Mouse (Mus musculus): ENCODE data around the gene Sfmbt1. TPM values are rescaled to one million over a fixed set of nuclear protein-coding genes. Genes with fewer than 3 reads are reported as not detected.
A peak's percentile ranks its signal among the peaks of the same experiment; 100 is the strongest.

Gene Sfmbt1
- polyA plus RNA-seq, 1 experiment from 2014 or later = 7.8 TPM

GRCm38 (mm10) chr14:30762131-30762903 lies 47.7 kb downstream of the Sfmbt1 start:
- WGBS = 78% methylated on average over 7 of the region's 7 CpGs
- H3K9ac ChIP-seq = no peak overlapping the region
- no peaks in the 10 kb centered on the region for H3K9me3 ChIP-seq
- no peaks in the 10 kb centered on the region for H3K36me3 ChIP-seq
- no peak overlapping the region for H3K4me3 ChIP-seq
- H3K27me3 ChIP-seq (replicated peaks) = no peaks in the 10 kb centered on the region
- ATAC-seq (ENCODE audit: extremely low read depth, insufficient number of reproducible peaks, low FRiP score, low TSS enrichment) = no peak
- no peak overlapping the region for H3K27ac ChIP-seq (replicated peaks)
- no peaks in the 10 kb centered on the region for H3K4me1 ChIP-seq
- H3K4me2 ChIP-seq = no peak overlapping the region

- no peak overlapping the region for H3K4me3 ChIP-seq
- no peak overlapping the region for H3K4me2 ChIP-seq
- H3K9me3 ChIP-seq = no peaks in the 10 kb centered on the region
- no peak overlapping the region for H3K27ac ChIP-seq (replicated peaks)
- H3K36me3 ChIP-seq = peaks cover 5% of the 10 kb centered on the region
- 83% methylated on average over 5 of the region's 5 CpGs for WGBS
- no peak for ATAC-seq (ENCODE audit: extremely low read depth, insufficient number of reproducible peaks, low FRiP score, low TSS enrichment)
- H3K27me3 ChIP-seq (replicated peaks) = no peaks in the 10 kb centered on the region
- no peaks in the 10 kb centered on the region for H3K4me1 ChIP-seq
- H3K9ac ChIP-seq = no peak overlapping the region
These were observed 48.4 kb downstream of the Sfmbt1 start for GRCm38 (mm10) chr14:30762904-30763568.

GRCm38 (mm10) chr14:30784614-30785013 lies 70.0 kb downstream of the Sfmbt1 start:
- no peak overlapping the region for H3K27ac ChIP-seq (replicated peaks)
- no peaks in the 10 kb centered on the region for H3K9me3 ChIP-seq
- no peak overlapping the region for H3K9ac ChIP-seq
- H3K27me3 ChIP-seq (replicated peaks) = no peaks in the 10 kb centered on the region
- no peaks in the 10 kb centered on the region for H3K4me1 ChIP-seq
- 88% methylated on average over 6 of the region's 6 CpGs for WGBS
- H3K36me3 ChIP-seq = peaks cover 36% of the 10 kb centered on the region
- ATAC-seq (ENCODE audit: extremely low read depth, insufficient number of reproducible peaks, low FRiP score, low TSS enrichment) = no peak
- H3K4me3 ChIP-seq = no peak overlapping the region
- no peak overlapping the region for H3K4me2 ChIP-seq

DNA sequence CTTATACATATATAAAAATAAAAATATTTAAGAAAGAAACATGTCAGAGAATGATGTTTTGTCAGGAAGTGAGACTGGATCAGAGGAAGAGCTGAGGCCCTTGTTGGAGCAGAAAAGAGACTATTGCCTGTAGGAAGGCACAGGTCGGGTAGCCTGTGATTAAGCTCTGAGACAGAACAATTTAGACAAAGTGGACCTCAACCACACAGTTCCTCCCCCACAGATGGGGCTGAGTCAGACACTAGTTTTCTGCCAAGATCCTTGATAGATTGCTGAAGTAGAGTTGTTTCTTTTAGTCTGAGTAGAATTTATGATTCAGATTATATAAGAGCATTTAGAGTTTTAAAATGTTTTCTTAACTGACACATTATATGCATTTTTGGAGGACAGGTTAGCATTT lies 74.8 kb downstream of the Sfmbt1 start:
- Histone ChIP-seq H3K4me2 (no peak overlapping the region), H3K27me3 (replicated peaks) (no peaks in the 10 kb centered on the region), H3K27ac (replicated peaks) (no peak overlapping the region), H3K36me3 (peaks cover 45% of the 10 kb centered on the region), H3K9ac (no peak overlapping the region), H3K4me1 (no peaks in the 10 kb centered on the region), H3K9me3 (no peaks in the 10 kb centered on the region), H3K4me3 (no peak overlapping the region)
- no peak for ATAC-seq (ENCODE audit: extremely low read depth, insufficient number of reproducible peaks, low FRiP score, low TSS enrichment)
- 44% methylated on average over 1 of the region's 1 CpGs for WGBS

DNA sequence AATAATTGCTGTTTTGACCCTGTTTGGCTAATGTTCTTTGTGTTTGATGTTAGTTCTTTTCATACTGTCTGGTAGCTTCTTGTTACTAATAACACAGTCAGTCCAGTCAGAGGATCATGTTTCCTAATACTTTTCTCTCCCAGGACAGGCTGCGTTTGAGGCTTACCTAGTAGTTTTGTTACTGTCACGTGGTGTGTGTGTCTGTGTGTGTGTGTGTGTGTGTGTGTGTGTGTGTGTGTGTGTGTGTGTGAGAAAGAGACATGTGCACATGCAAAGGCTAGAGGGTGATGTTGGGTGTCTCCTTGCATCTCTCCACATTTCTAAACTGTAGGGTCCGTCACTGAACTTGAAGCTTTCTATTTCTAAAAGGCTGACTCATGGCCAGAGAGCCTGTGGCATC lies 78.2 kb downstream of the Sfmbt1 start:
- Histone ChIP-seq H3K4me2 (no peak overlapping the region), H3K36me3 (peaks cover 43% of the 10 kb centered on the region), H3K27me3 (replicated peaks) (no peaks in the 10 kb centered on the region), H3K4me1 (no peaks in the 10 kb centered on the region), H3K9ac (no peak overlapping the region), H3K4me3 (no peak overlapping the region), H3K9me3 (peaks cover 7% of the 10 kb centered on the region; the same call in 1 of the 2 replicates), H3K27ac (replicated peaks) (no peak overlapping the region)
- ATAC-seq (ENCODE audit: extremely low read depth, insufficient number of reproducible peaks, low FRiP score, low TSS enrichment) = no peak
- 76% methylated on average over 3 of the region's 3 CpGs for WGBS

- Histone ChIP-seq H3K36me3 (peaks cover 45% of the 10 kb centered on the region), H3K9me3 (no peaks in the 10 kb centered on the region), H3K4me3 (no peak overlapping the region), H3K27me3 (replicated peaks) (no peaks in the 10 kb centered on the region), H3K4me1 (no peaks in the 10 kb centered on the region), H3K4me2 (no peak overlapping the region), H3K9ac (no peak overlapping the region), H3K27ac (replicated peaks) (no peak overlapping the region)
- WGBS = 88% methylated on average over 2 of the region's 2 CpGs
- no peak for ATAC-seq (ENCODE audit: extremely low read depth, insufficient number of reproducible peaks, low FRiP score, low TSS enrichment)
These were observed 87.1 kb downstream of the Sfmbt1 start for GRCm38 (mm10) chr14:30801756-30802155.

DNA sequence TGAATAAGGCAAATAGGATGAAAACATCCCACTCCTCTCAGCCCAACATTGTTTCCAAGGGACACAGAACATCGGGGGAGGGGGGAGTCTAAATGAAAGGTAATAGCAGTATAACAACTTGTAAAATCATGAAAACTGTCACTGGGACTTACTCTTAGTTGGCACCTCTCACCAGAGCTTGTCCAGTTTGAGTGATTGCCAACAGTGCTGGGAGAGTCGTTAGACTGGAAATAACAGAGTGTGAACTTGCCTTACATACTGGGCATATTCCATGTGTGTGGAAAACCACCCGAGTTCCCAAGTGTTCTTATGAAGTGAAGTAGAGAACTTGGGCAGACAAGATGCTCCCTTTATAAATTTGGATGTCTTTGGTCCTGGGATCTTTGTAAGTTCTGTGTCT lies 106.5 kb downstream of the Sfmbt1 start:
- Histone ChIP-seq H3K27me3 (replicated peaks) (no peaks in the 10 kb centered on the region), H3K4me2 (no peak overlapping the region), H3K36me3 (peaks cover 35% of the 10 kb centered on the region), H3K4me1 (peaks cover 6% of the 10 kb centered on the region), H3K9ac (no peak overlapping the region), H3K27ac (replicated peaks) (no peak overlapping the region), H3K9me3 (no peaks in the 10 kb centered on the region), H3K4me3 (no peak overlapping the region)
- WGBS = 70% methylated on average over 3 of the region's 3 CpGs
- ATAC-seq (ENCODE audit: extremely low read depth, insufficient number of reproducible peaks, low FRiP score, low TSS enrichment) = no peak

GRCm38 (mm10) chr14:30824456-30824995 lies 109.9 kb downstream of the Sfmbt1 start:
- 0 out of 2 replicates have a peak overlapping the region, but pooled peaks have one; percentile 88 for H3K4me2 ChIP-seq
- no peaks in the 10 kb centered on the region for H3K27me3 ChIP-seq (replicated peaks)
- H3K9me3 ChIP-seq = no peaks in the 10 kb centered on the region
- WGBS = 58% methylated on average over 6 of the region's 6 CpGs
- no peak overlapping the region for H3K4me3 ChIP-seq
- no peak overlapping the region for H3K27ac ChIP-seq (replicated peaks)
- ATAC-seq (ENCODE audit: extremely low read depth, insufficient number of reproducible peaks, low FRiP score, low TSS enrichment) = no peak
- peaks cover 40% of the 10 kb centered on the region for H3K4me1 ChIP-seq
- no peak overlapping the region for H3K9ac ChIP-seq
- H3K36me3 ChIP-seq = peaks cover 6% of the 10 kb centered on the region; the same call in 1 of the 2 replicates

- Histone ChIP-seq H3K27ac (replicated peaks) (0 out of 2 replicates have a peak overlapping the region, but pooled peaks have one; percentile 43), H3K27me3 (replicated peaks) (no peaks in the 10 kb centered on the region), H3K4me3 (peak overlapping the region; percentile 81), H3K4me2 (peak overlapping the region; percentile 88), H3K4me1 (peaks cover 45% of the 10 kb centered on the region), H3K36me3 (peaks cover under 1% of the 10 kb centered on the region; the same call in 1 of the 2 replicates), H3K9me3 (no peaks in the 10 kb centered on the region), H3K9ac (peak overlapping the region; percentile 93)
- ATAC-seq (ENCODE audit: extremely low read depth, insufficient number of reproducible peaks, low FRiP score, low TSS enrichment) = no peak
- WGBS = 38% methylated on average over 5 of the region's 5 CpGs
These were observed 110.4 kb downstream of the Sfmbt1 start for GRCm38 (mm10) chr14:30825021-30825475.

GRCm38 (mm10) chr14:30825476-30826131 lies 111.0 kb downstream of the Sfmbt1 start, which contains the start of gene Tmem110:
Gene Tmem110 (plus strand): TSS chr14:30825590.
- Histone ChIP-seq H3K9me3 (no peaks in the 10 kb centered on the region), H3K4me1 (peaks cover 51% of the 10 kb centered on the region), H3K9ac (peak within 1 kb of the TSS; percentile 93), H3K4me3 (peak within 1 kb of the TSS; percentile 81), H3K36me3 (no peaks in the 10 kb centered on the region), H3K4me2 (peak within 1 kb of the TSS; percentile 88), H3K27ac (replicated peaks) (peak within 1 kb of the TSS; percentile 43), H3K27me3 (replicated peaks) (no peaks in the 10 kb centered on the region)
- 1% methylated on average over 67 of the region's 68 CpGs for WGBS
- peak; percentile 75 for ATAC-seq (ENCODE audit: extremely low read depth, insufficient number of reproducible peaks, low FRiP score, low TSS enrichment)

All from heart, embryonic 13.5 days (tissue).